Mouse (Mus musculus): ENCODE data around the gene Glrx3. TPM values are rescaled to one million over a fixed set of nuclear protein-coding genes. Genes with fewer than 3 reads are reported as not detected.
A peak's percentile ranks its signal among the peaks of the same experiment; 100 is the strongest.
"Not testable (repeated sequence)": the region's sequence is repeated elsewhere in the genome, so short reads cannot be mapped to it uniquely, and the experiment has no call there.

Gene Glrx3
- total and polyA plus RNA-seq, 2 experiments from 2014 or later, result 158 to 233 TPM

DNA sequence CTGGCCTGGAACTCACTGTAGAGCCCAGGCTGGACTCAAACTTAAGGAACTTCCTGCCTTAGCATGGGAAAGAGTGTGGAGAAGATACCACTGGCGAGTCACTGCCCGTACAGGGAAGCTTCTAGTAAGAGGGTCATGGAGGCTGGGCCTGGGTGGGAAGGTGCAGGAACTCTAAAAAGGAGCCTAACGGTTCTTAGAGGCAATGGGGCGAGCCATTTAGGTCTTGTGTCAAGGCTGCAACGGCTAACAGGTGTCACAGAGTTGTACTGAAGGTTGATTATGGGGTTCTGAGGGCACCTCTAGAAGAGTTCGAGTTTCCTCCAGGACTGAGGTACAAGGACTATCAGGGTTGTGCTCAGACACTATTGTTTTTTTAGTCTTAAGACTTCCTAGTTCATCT, 513 bp upstream of the Glrx3 start:
- no peak for TF ChIP-seq CTCF (IDR thresholded peaks at IDR 0.05; ENCODE audit: low read depth)
- no peaks in the 10 kb centered on the region for H3K27me3 ChIP-seq (ENCODE audit: insufficient read depth, low read length)
- WGBS, result 83% methylated on average over 6 of the region's 6 CpGs
- H3K9me3 ChIP-seq (ENCODE audit: low read length), result no peaks in the 10 kb centered on the region
- ATAC-seq (no peak), DNase-seq (no peak)
- H3K27ac ChIP-seq (ENCODE audit: low read depth, low read length), result peak overlapping the region; percentile 86; the same call in 1 of the 2 replicates
- H3K36me3 ChIP-seq (ENCODE audit: insufficient read depth), result no peaks in the 10 kb centered on the region
- peak overlapping the region; percentile 91; the same call in 1 of the 2 replicates for H3K9ac ChIP-seq
- peak overlapping the region; percentile 66 for H3K4me2 ChIP-seq (ENCODE audit: low read depth)
- H3K4me3 ChIP-seq (ENCODE audit: low read depth, low read length), result peak overlapping the region; percentile 85
- H3K4me1 ChIP-seq (ENCODE audit: insufficient read depth), result no peaks in the 10 kb centered on the region

DNA sequence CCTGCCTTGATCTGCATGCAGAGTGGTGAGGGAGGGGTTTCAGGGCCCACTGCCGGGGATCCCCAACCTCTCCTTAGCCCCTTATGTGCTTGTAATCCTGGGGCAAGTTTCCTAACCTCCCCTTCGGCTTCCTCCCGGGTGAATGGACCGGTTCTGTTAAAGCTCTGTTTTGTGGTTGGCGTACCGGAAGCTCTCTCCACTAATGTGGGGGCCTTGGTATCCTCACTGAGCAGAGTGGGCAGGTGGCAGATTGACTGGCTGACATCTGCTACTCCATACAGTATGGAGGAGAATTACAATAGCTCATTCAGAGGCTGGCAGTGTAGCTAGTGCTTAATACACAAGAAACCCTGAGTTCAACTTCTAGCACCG, 751 bp downstream of the Glrx3 start:
- H3K4me3 ChIP-seq (ENCODE audit: low read depth, low read length), result peak overlapping the region; percentile 85

DNA sequence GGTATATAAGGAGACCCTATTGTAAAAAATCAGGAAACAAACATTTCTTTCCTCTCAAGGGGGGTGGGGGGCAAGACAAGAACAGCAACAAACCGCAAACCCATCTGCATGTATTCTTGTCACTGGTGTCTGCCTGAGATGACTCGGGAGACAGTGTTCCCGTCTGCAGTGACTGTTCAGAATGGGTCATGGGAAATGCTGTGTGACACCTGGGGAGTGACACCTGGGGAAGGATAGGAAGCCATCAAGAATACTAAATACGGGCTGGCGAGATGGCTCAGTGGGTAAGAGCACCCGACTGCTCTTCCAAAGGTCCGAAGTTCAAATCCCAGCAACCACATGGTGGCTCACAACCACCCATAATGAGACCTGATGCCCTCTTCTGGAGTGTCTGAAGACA, 1.5 kb downstream of the Glrx3 start:
- H3K4me1 ChIP-seq (ENCODE audit: insufficient read depth); H3K27me3 ChIP-seq (ENCODE audit: insufficient read depth, low read length); H3K9me3 ChIP-seq (ENCODE audit: low read length); H3K36me3 ChIP-seq (ENCODE audit: insufficient read depth); H3K9ac ChIP-seq; H3K27ac ChIP-seq (ENCODE audit: low read depth, low read length); DNase-seq; ATAC-seq: not testable (repeated sequence)
- 80% methylated on average over 7 of the region's 7 CpGs for WGBS
- peak overlapping the region; percentile 85; the same call in 1 of the 2 replicates for H3K4me3 ChIP-seq (ENCODE audit: low read depth, low read length)
- H3K4me2 ChIP-seq (ENCODE audit: low read depth), result peak overlapping the region; percentile 66

More for the DNA sequence above, 751 bp downstream of the Glrx3 start:
- Histone ChIP-seq H3K27me3 (ENCODE audit: insufficient read depth, low read length) (no peaks in the 10 kb centered on the region), H3K9me3 (ENCODE audit: low read length) (no peaks in the 10 kb centered on the region), H3K4me2 (ENCODE audit: low read depth) (peak overlapping the region; percentile 66), H3K4me1 (ENCODE audit: insufficient read depth) (no peaks in the 10 kb centered on the region), H3K27ac (ENCODE audit: low read depth, low read length) (peak overlapping the region; percentile 86), H3K36me3 (ENCODE audit: insufficient read depth) (no peaks in the 10 kb centered on the region), H3K9ac (peak overlapping the region; percentile 91)
- 1% methylated on average over 7 of the region's 7 CpGs for WGBS
- ATAC-seq, result peak; percentile 56
- no peak for TF ChIP-seq CTCF (IDR thresholded peaks at IDR 0.05; ENCODE audit: low read depth)
- DNase-seq, result peak; percentile 55

DNA sequence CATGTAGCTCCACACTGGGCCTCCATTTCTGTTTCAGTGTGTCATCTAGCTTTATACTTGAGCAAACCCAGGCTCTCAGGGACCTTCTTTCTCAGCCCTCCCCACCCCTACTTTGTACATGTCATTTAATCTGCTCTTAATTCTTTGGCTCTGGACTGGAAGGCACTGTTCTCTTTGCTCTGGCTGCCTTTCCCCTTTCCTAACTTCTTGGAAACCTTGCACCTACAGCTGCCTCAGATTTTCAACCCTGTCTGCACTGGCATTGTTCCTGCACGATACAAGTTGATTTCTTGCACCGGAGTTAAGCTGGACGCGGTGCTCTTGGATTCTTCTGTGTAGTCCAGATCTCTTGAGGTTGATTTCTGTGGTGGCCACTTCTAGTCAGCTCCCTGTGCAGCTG, 5.5 kb downstream of the Glrx3 start:
- no peaks in the 10 kb centered on the region for H3K4me1 ChIP-seq (ENCODE audit: insufficient read depth)
- peaks cover 8% of the 10 kb centered on the region; the same call in 1 of the 2 replicates for H3K36me3 ChIP-seq (ENCODE audit: insufficient read depth)
- no peak overlapping the region for H3K4me2 ChIP-seq (ENCODE audit: low read depth)
- no peaks in the 10 kb centered on the region for H3K9me3 ChIP-seq (ENCODE audit: low read length)
- no peak for TF ChIP-seq CTCF (IDR thresholded peaks at IDR 0.05; ENCODE audit: low read depth)
- DNase-seq, result no peak
- H3K9ac ChIP-seq, result no peak overlapping the region
- WGBS, result 92% methylated on average over 4 of the region's 4 CpGs
- no peak overlapping the region for H3K4me3 ChIP-seq (ENCODE audit: low read depth, low read length)
- ATAC-seq, result no peak
- H3K27me3 ChIP-seq (ENCODE audit: insufficient read depth, low read length), result no peaks in the 10 kb centered on the region
- H3K27ac ChIP-seq (ENCODE audit: low read depth, low read length), result no peak overlapping the region

DNA sequence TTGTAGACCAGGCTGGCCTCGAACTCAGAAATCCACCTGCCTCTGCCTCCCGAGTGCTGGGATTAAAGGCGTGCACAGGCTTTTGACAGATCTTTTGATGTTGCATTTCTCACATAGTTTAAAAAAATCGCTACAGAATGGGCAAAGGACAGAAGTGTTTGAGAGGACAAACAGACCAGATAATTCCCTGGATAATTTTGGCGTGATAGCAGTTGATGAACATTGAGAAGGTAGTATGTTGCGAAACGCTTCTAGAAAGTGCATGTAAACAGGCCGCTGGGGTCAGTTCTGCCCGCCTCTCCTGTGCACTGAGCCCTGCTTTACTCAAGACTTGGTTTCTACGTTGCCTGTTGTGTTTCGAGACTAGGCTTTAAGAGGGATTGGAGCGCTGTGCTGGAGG, 7.9 kb downstream of the Glrx3 start:
- H3K27me3 ChIP-seq (ENCODE audit: insufficient read depth, low read length), result no peaks in the 10 kb centered on the region
- no peaks in the 10 kb centered on the region for H3K9me3 ChIP-seq (ENCODE audit: low read length)
- no peak overlapping the region for H3K9ac ChIP-seq
- no peak overlapping the region for H3K4me2 ChIP-seq (ENCODE audit: low read depth)
- H3K36me3 ChIP-seq (ENCODE audit: insufficient read depth), result peaks cover 20% of the 10 kb centered on the region
- 95% methylated on average over 12 of the region's 12 CpGs for WGBS
- no peak overlapping the region for H3K4me3 ChIP-seq (ENCODE audit: low read depth, low read length)
- TF ChIP-seq CTCF (IDR thresholded peaks at IDR 0.05; ENCODE audit: low read depth), result no peak
- DNase-seq (no peak), ATAC-seq (no peak)
- H3K4me1 ChIP-seq (ENCODE audit: insufficient read depth), result no peaks in the 10 kb centered on the region
- no peak overlapping the region for H3K27ac ChIP-seq (ENCODE audit: low read depth, low read length)

DNA sequence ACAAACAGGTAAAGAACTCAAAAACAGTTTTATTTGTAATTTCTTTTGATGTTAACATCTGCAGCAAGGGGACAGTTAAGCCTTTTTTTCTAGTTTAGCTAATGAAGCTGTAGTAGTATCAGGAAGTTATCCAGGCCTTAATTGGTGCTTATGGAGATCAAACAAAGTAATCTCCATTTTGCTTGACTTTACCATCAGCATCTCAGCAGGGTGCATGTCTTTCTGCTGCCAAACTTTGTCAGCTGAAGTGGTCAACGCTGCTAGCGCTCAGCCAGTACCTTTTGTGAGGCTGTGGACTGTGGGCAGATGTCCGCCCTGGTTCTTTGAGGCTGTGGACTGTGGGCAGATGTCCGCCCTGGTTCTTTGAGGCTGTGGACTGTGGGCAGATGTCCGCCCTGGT, 24.0 kb downstream of the Glrx3 start:
- Histone ChIP-seq H3K4me2 (ENCODE audit: low read depth) (no peak overlapping the region), H3K27me3 (ENCODE audit: insufficient read depth, low read length) (no peaks in the 10 kb centered on the region), H3K27ac (ENCODE audit: low read depth, low read length) (no peak overlapping the region), H3K4me1 (ENCODE audit: insufficient read depth) (no peaks in the 10 kb centered on the region), H3K9me3 (ENCODE audit: low read length) (no peaks in the 10 kb centered on the region), H3K4me3 (ENCODE audit: low read depth, low read length) (no peak overlapping the region), H3K36me3 (ENCODE audit: insufficient read depth) (peaks cover 28% of the 10 kb centered on the region), H3K9ac (no peak overlapping the region)
- ATAC-seq (no peak), DNase-seq (no peak)
- WGBS, result 45% methylated on average over 5 of the region's 5 CpGs
- TF ChIP-seq CTCF (IDR thresholded peaks at IDR 0.05; ENCODE audit: low read depth), result no peak

DNA sequence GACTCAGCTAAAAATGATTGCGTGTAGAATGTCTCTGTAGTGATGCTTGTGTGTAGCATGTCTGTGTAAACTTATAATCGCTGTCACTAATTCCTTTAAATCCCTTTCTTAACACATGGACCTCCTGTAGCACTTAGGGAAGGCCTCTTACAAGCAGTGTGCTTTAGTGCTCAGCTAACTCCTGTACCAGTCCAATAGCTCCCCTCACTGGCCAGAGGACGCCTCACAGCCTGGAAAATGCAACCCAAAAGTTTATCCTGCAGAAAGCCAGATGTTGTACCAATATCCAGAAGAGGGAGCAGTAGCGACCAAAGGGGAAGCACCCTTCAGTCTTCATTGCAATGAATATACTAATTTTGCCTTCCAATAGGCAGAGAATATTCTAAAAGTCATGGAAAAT, 30.8 kb downstream of the Glrx3 start:
- peak; percentile 71 for ATAC-seq
- H3K9ac ChIP-seq, result no peak overlapping the region
- no peak overlapping the region for H3K4me2 ChIP-seq (ENCODE audit: low read depth)
- no peaks in the 10 kb centered on the region for H3K9me3 ChIP-seq (ENCODE audit: low read length)
- peaks cover 30% of the 10 kb centered on the region for H3K36me3 ChIP-seq (ENCODE audit: insufficient read depth)
- WGBS, result 67% methylated on average over 4 of the region's 4 CpGs
- H3K27me3 ChIP-seq (ENCODE audit: insufficient read depth, low read length), result no peaks in the 10 kb centered on the region
- no peak overlapping the region for H3K27ac ChIP-seq (ENCODE audit: low read depth, low read length)
- peak; percentile 76 for TF ChIP-seq CTCF (IDR thresholded peaks at IDR 0.05; ENCODE audit: low read depth)
- H3K4me1 ChIP-seq (ENCODE audit: insufficient read depth), result no peaks in the 10 kb centered on the region
- H3K4me3 ChIP-seq (ENCODE audit: low read depth, low read length), result no peak overlapping the region
- DNase-seq, result peak; percentile 58
